Mouse (Mus musculus) telencephalon, adult 2 months (tissue): ENCODE data around the gene Mrpl23.

Experiments
- DNase-seq: peaks from one replicate; pipeline ENCODE4 v3.0.0-alpha.2; 2011; ENCODE audit warnings: low read depth, low spot score

The Mrpl23 gene

DNA sequence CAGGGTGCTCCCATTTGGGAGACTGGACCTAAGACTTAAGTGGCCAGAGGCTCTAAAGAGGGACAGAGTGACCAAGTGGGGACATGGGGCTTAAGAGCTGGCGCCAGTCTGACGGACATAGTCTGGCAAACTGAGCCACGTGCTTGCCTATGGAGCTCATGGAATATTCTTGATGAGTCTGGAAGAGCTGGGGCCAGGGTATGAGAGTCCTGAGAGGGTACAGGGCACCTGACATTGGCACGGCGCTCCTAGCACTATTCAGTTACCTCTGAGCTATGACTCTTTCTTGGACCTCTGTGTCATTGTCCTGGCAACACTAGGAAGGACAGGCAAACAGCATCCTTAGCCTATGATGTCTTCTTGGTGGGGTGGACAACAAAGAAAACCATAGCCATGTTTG, 19.2 kb downstream of the Mrpl23 start:
- no peak for DNase-seq

DNA sequence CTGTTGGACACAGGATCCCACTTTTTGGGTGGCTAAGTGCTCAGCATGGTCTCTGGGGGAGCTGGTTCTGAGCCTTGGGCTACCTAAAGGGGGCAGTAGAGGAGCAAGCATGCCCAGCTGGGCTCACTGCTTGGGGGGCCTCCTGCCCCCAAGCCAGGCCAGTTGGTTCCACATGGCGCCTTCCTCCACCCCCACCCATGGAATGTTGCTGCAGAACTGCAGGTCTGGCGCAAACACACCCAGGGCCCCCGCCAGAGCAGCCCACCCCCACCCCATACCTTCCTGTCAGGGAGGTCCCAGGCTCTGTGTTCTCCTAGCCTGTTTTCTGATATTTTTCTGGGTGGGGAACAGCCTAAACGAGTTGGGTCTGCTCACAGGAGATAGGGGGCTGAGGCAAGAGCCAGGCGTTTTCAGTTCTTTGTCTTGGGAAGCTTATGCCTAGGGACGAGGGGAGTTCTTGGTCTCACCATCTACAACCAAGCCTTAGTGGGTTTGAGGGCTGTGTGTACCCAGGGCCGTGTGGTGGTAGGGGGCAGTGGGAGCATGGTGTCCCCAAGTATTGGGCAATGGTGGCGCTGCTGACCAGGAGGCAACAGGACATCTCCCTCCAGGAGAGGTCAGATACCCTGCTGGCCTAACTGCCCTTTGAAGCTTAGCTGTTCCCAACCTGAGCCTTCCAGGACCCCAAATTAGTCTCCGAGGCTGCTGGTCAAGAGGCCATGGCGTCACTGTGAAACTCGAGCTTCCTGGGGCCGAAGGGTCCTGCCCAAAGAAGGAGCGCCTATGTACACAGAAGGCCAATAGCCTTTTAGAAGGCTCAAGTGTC, 20.3 kb downstream of the Mrpl23 start:
- no peak for DNase-seq

DNA sequence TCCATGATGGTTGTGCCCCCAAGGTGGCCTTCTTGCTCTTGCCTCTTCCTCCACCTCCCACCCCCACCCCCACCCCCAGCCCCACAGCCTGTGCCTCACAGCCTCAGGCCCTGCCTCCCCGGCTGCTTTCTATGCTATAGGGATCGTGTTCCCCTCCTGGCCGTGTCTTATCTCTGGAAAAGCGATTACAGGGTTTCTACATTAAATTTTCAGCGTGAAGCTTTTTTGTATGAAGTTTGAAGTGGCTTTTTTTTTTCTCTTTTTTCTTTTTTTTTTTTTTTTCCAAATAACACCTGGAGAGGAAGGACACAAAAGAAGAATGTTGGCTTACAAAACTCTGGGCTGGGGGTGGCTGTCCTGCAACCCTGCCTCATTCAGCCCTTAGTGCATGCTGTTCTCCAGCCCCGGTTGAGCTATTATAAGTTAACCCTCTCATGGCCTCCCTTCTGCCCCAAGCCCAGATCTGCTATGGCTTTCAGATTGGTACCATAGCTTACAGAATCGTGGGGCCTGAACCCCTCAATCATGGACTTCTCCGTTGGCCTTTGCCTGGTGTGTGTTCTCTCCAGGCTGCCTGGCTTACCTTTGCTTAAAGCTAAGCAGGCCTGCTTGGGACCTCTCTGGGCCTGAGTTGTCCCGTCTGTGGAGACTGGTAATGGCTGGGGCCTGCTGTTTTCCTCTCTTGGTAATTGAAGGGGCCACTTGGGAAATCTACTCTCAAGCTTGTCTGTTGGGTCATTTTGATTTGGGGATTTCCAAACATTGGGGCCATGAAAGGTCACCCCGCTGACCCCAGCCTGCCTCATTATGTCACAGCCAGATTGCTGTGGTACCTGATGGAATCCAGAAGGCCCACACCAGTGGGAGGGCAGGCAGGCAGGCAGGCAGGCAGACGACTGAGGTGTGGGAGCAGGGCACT, 21.2 kb downstream of the Mrpl23 start:
- no peak for DNase-seq

DNA sequence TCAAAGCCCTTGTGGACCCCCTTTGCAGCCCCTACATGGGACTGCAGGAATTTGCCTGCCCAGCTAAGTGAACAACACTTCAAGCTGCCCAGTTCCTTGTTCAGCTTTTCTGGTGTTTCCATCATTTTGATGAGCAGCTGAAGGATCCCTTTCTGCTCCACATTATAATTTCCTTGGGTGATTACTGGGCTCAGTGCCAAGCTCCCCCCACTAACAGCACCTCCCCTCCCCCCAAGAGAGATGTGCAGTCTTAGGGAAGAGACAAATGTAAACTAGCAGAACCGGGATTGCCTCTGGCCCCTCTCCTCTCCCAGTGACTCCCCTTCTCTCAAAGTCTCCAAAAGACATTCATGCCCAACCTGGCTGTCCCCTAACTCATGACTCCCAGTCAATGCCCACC, 22.1 kb downstream of the Mrpl23 start:
- no peak for DNase-seq

DNA sequence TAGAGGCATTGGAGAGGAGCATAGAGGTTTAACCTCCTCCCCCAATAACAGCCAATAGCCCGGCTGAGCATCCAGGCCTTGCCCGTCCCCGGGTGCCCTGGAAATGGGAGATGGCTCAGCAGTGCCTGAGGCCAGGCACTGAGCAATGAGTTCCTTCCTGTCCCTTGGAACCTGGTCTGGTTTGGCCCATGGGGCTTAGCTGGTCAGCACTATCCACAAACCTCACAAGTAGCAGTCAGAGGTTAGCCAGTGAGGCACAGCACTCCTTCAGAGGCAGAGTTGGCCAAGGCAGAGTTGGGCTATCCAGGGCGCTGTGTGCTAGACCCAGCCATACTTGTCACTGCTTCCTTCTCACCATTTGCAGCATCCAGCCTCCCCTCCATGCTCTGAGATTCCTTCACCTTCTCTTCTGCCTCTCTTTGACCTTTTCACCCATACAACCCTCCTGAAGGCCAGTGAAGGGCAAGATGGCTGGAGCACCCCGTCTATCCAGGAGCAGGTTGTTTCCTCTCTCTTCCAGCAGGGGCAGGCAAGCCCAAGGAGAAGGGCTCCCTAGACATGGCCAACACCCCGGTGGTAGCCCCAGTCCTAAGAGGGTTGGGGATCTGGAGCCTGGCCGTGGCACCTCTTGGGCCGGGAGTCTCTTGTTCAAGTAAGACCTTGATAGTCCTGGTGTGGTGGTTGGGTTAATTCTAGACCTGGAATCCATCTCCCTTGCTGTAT, 23.0 kb downstream of the Mrpl23 start:
- DNase-seq, result no peak

DNA sequence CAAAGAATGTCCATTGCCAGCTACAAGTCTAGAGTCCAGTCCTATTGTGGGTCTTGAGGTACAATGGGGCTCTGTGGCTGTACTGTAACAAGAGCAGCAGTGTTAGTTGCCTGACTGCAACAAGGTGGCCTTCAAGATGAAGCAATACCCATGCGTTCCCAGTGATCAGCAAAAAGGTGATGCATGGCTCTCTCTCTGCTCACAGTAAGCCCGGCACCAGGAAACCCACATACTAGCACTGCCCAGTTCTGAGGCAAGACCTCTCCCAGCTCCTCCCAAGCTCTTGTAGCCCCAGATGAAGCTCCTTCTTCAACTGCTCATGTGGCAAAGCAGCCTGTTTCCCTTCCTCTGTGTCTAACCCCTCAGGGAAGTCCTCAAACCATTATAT, 23.6 kb downstream of the Mrpl23 start:
- DNase-seq, result no peak

DNA sequence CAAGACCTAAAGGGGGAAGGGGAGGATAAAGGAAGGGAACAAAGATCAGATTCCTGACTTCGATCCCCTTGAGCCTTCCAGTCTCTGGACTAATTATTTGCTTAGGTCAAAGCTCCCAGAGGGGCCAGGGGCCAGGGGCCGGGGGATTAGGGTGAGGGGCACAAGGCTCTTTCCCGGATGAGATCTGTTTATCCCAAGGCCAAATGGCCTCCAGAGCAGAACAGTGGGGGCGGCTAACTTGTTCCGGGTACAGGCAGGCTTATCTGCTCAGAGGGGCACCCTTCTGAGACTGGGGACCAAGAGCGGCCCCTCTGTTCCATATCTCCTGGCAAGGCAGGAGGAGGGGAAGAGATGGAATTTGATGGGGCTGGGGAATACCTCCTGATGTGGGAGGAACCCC, 25.2 kb downstream of the Mrpl23 start:
- DNase-seq, result no peak

DNA sequence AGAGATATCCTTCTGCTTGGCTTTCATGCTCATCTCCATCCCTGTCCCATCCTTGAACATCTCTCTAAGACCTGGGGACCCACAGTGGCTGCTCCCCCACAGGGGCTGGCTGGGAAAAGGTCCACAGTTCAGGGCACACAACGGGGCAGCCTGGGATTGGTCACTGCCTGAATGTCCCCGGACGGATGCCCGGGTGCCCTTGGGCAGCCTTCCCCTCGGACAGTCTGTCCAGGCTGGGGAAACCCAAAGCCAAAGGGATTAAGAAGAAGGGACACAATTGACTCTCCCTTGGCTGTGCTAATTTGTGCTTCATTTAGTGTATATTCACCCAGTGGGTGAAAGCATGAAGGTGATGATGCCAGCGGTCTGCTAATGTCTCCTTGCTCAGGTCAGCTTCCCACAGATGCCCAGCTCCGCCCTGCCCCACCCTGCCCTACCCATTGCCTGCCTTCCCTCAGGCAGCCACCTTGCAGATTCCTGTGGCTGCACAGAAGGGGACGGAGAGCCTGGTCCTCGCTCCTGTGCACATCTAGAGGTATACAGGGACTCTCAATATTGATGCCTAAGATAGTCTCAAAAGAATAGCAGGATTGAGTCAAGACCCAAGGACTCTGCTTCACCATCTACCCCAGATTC, 26.1 kb downstream of the Mrpl23 start:
- DNase-seq, result no peak

DNA sequence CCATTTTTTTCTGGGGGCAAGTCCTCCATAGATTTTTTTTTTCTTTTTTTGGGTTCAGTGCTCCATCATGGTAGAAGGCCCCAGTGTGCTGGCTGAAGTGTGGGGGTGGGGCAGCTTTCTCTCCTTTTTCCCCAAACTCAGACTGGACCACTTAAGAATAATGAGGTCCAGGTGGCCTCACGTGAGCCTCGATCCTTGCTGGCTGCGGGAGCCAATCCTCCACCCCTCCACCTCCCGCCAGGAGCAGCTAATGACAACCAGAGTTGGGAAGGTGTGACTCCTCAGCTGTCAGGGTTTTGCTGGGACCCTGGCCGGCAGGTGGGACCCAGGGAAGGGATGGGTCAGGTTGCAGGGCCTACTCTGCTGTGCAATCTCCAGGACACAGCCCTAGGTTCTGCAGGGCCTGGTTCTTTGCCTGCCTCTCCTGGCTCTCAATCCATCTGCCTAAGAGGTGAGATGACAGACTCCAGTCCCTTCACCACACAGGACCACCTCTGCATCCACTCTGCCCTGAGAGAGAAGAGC, 27.2 kb downstream of the Mrpl23 start:
- DNase-seq, result no peak

DNA sequence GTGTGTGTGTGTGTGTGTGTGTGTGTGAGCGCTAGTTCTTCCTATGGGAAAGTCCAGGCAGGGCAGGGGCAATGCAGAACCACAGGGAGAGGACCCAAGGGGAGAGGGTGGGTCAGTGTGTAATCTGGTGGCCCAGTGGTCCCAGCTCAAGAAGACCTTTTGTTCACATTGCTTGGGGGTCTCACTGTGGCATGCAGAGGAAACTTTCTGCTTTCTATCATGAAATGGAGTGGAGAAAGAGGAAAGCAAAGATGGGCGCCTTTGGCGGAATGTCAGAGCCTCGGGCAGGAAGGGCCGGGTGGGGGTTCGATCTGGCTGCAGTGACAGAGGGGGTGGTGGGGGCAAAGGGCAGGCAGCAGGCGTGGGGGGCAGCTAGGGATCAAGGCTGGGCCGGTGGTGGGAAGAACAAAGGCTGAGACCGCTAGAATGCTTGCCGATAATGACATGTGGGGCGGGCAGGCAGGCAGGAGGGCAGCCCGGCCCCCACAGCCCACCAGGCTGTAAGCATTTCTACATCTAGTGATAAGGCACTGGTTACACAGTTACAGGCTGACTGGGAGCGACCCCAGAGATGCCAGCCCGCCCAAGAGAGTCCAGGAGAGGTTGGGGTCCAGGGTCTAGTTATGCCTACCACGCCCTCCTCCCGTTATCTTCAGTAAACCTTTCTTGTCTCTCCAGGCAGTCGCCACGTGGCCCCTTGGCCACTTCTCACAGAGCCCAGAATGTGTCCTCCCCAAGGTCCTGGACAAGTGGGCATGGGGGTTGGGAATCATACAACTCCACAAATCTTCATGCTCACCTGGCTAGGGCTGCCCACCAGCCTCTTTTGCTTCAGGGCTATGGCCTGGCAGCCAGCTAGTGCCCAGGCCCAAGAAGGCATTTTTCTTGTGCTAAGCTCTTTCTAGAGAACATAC, 28.7 kb downstream of the Mrpl23 start:
- DNase-seq, result no peak

DNA sequence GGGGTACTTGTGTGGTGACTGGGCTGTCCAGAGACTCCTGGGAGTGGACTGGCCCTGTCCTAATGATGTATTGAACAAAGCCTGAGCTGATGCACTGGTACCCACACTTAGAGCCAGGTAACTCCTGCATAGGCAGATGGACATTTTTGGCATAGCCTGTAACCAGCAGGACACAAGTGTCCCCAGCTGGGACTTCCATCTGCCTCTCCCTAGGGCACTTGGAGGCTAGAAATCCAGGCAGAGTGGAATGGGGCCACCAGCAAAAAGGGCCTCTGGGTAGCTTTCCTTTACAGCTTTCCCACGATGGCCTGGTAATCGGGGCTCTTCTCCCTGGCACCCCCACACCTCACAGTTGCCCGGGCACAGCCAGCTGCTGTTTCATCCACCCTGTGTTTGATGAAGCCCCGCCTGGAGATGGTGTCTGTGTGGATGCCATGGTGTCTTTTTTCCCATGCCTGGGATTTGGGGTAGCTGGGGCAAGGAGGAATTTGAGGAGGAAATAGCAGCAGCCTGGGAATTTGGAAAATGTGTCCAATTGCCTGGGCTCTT, 29.4 kb downstream of the Mrpl23 start:
- no peak for DNase-seq

DNA sequence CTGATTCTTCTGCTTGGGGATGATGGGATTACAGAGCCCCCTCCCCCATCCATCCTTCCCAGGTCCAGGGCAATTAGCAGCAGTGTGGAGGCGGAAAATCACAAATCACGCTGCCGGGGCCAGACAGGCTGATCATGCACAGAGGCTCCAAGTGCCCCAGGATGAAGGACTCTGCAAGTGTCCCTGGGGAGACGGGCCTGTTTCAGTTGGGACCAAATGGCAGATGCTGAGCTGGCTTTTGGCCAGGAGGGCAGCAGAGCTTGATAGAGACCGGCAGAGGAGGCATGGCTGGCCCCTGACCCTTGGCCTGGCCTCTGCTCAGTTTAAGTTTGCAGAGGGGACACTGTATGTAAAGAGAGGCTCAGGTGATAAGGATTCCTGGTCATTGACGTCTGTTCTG, 30.7 kb downstream of the Mrpl23 start:
- DNase-seq, result no peak

DNA sequence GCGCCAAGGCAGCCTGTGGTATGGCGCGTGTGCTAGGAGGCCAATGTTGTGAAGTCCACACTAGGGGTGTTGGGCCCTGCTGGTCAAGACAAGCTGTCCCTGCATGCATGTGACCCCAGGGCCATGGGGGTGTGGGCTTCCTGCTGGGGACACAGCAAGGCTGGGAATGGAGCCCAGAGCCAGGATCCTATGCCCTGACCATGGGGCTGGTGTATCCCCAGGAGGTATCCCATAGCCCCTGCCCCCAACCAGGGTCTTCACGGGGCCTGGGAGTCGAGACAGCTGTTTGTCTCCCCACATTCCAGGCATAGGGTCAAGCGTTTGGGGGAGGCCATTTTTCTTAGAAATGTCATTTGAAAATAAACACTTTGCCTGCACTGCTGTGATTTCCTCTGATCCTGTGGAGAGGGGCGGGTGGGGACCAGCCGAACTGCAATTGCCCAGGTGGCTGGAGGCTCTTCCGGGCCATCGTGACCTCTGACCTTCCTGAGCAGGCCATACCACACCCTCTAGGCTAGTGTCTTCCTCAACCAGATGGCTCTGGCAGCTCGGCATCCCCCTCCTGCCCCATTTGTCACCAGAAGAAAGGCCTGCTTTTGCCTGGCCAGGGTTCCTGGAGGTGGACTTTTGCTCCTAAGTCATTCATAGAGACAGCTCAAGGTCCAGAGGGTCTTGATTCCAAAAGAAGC, 32.6 kb downstream of the Mrpl23 start:
- DNase-seq, result no peak

DNA sequence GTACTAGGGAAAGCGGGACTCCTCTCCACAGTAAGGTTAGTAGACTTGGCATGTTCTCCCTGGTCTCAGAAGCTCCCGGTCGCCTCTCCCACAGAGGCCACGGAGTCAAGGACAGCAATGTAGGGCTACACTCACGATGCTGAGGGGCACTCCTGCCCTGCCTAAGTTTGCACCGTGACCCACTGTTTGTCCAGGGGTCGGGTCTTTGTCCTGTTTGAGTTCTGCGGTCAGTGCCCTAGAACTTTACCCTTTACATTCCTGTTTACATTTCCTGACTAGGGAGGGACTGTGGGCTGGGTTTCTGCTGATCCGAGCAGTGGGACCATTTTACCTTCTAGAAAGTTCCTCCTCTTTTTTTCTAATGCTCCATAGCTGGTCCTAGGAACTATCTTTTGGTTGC, 34.0 kb downstream of the Mrpl23 start:
- DNase-seq, result no peak

DNA sequence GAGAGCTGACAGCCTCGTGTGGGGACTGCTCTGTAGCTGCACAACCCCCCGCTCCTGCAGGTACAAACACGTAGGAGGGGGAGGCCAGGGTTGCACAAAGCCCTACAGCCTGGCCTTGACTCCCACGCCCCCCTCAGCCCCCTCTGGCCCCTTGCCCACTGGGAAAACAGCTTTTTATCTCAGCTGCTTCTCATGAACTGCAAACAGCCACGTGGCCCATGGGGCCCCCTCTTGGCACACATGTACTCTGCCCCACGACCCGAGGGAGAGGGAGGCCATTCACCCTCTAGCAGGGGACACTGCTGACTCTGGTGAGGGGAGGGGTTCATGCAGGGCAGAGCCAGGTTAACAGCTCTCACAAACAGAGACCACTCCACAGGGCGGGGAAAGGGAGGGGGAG, 36.5 kb downstream of the Mrpl23 start:
- DNase-seq, result no peak

DNA sequence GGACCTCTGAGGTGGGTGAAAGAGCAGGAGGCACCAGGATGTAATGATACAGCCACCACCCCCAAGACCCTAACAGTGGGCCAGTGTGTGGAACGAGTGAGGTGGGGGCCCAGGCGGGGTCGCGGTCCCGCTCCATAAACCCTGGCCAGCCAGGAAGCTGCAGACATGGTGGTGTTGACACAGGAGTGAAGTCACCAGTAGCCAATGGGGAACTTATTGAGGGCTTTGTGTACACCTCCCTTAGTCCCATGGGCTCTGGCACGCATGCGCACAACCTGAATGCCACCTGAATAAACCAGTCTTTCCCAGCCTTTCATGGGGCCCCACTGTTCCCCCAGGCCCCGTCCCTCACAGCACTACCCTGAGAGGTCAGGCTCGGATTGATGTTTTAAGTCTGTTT, 38.1 kb downstream of the Mrpl23 start:
- no peak for DNase-seq

DNA sequence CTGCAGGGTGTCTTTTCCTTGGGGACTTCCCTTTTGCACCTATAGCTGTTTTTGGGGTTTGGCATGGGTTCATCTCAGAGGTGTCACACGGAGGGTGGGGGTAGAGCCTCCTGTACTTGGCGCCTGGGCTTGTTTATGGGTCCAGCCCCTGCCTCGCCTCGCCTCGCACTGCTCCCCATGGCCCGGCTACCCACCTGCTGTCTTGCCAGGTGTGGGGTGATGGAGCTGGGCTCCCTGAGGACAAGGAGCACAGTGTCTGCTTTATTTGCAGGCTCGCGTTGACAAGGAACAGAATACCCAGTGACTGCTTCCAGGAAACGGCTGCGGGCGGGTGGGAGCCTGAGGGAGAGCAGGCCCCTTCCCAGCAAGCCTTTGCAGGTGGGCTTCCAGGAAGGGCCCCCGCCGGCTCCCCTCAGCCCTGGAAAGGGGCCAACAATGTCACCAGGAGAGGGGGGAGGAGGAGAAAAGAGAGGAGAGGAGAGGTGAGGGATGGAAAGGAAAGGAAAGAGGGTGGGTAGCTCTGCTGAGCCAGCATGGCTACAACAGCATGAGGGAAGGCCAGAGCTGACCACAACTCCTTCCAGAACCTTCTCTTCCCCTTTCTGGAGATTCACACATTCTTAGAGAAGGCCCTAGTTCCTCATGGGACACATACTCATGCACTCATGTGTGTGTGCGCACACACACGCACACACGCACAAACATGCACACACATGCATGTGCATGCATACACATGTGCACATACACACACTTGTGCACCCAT, 39.2 kb downstream of the Mrpl23 start:
- DNase-seq, result peak; percentile 16

DNA sequence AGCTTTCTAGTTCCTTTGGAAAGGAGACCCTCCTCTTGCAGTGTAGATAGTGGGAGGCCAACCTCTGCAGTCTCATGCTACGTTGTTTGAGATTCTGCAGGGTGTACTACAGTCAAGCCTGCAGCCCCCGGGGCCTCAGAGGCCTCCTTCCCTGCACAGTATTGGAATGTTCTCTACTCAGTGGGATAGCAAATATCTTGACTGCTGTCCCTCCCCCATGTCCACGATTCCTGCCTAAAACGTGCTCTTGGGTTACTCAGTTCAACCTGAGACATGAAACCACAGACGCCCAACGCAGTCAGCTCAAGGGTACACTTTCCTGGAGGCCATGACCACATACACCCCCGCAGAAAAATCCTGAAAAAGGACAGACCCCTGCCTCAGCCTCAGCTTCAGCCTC, 39.9 kb downstream of the Mrpl23 start:
- DNase-seq, result no peak

DNA sequence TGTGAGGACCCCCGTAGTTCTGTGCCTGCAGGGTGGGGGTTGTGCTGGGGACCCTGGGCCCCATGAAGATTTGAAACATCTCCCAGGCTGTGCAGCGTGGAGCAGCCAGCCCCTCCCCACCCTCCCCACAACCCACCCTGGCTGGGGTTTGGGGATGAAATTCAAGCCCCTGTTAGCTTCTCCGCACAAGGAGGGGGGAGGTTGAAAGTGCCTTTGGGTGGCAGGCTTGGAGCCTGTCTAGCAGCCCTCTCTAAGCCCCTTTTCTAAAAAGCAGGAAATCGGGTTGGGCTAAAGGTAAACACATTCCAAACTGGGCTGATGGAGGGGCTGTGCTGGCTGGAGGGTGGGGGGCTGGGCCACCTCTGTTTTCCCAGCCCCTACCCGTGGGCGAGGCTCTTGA, 40.5 kb downstream of the Mrpl23 start:
- no peak for DNase-seq
